Mouse (Mus musculus) midbrain, embryonic 10.5 days (tissue): ENCODE measurements around the gene Hdac7. TPM values are rescaled to one million over a fixed set of nuclear protein-coding genes. Genes with fewer than 3 reads are reported as not detected.

Experiments used
- DNase-seq: peaks from one replicate; pipeline ENCODE4 v3.0.0-alpha.2; 2017; ENCODE audit warnings: low spot score
- H3K27ac ChIP-seq: fragments of 300-500 bp; sonication (generic); replicated peaks from 2 replicates; pipeline ENCODE4 v1.5.1; 2016; ENCODE audit warnings: mild to moderate bottlenecking
- H3K27me3 ChIP-seq: fragments of 300-500 bp; sonication (generic); 2 replicates; pipeline ENCODE4 v1.6.1; 2016; ENCODE audit warnings: low read depth, mild to moderate bottlenecking; ENCODE audit not compliant: poor library complexity, severe bottlenecking
- H3K36me3 ChIP-seq: fragments of 300-500 bp; sonication (generic); 2 replicates; pipeline ENCODE4 v1.6.1; 2016; ENCODE audit warnings: mild to moderate bottlenecking, moderate library complexity
- H3K4me1 ChIP-seq: fragments of 300-500 bp; sonication (generic); 2 replicates; pipeline ENCODE4 v1.6.1; 2016
- H3K4me3 ChIP-seq: fragments of 300-500 bp; sonication (generic); 2 replicates; pipeline ENCODE4 v1.5.1; 2016; ENCODE audit warnings: mild to moderate bottlenecking, moderate library complexity
- H3K9me3 ChIP-seq: fragments of 300-500 bp; sonication (generic); replicated peaks from 2 replicates; pipeline ENCODE4 v1.6.1; 2016; ENCODE audit warnings: mild to moderate bottlenecking
- WGBS: fragments of 180-500 bp; shearing (Covaris S2); methylation state at CpG from one replicate; pipeline ENCODE4 v1.1.7; 2016; 5-methylcytosine and 5-hydroxymethylcytosine counted together
- polyA plus RNA-seq: library from polyadenylated mRNA; unstranded; fragments of >200 nt; fragmentation: Nextera tagmentation; extraction: Ambion mirVana; gene quantifications from 2 replicates; pipeline ENCODE4 v1.2.1, GENCODE M21; 2016

Hdac7 gene
- polyA plus RNA-seq, 1 experiment from 2014 or later: 23.9 TPM

GRCm38 (mm10) chr15:97762733-97763132 is 81.6 kb downstream of the Hdac7 start:
- H3K27me3 ChIP-seq: peaks cover 65% of the 10 kb centered on the region
- no peak overlapping the region for H3K4me3 ChIP-seq
- no peaks in the 10 kb centered on the region for H3K9me3 ChIP-seq
- no peak for DNase-seq
- WGBS: 71% methylated on average over 9 of the region's 9 CpGs
- peaks cover 57% of the 10 kb centered on the region for H3K4me1 ChIP-seq
- no peak overlapping the region; the same call in 1 of the 2 replicates for H3K27ac ChIP-seq
- H3K36me3 ChIP-seq: no peaks in the 10 kb centered on the region

DNA sequence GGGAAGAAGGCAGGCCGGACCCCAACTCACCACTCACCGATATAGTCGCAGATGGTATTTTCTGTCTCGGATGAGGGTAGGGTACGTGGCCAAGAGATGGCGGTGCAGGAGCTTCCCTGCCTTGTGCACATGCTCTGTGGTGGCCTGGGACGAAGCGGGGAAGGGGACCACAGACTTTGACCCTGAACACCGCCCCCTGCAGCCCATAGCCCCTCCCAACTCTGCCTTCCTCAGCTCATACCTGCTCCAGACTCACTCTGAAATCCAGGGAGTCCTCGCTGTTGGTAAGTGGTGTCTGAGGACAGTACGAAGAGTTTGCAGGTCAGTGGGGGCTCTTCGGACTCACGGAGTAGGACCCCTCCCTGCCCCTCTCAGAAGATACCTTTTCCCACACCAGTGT is 82.9 kb downstream of the Hdac7 start:
- Histone ChIP-seq H3K9me3 (no peaks in the 10 kb centered on the region), H3K4me1 (peaks cover 44% of the 10 kb centered on the region), H3K27ac (0 out of 2 replicates have a peak overlapping the region, but pooled peaks have one; percentile 25), H3K4me3 (no peak overlapping the region), H3K27me3 (peaks cover 52% of the 10 kb centered on the region), H3K36me3 (no peaks in the 10 kb centered on the region)
- WGBS: 41% methylated on average over 13 of the region's 13 CpGs
- DNase-seq: no peak

DNA sequence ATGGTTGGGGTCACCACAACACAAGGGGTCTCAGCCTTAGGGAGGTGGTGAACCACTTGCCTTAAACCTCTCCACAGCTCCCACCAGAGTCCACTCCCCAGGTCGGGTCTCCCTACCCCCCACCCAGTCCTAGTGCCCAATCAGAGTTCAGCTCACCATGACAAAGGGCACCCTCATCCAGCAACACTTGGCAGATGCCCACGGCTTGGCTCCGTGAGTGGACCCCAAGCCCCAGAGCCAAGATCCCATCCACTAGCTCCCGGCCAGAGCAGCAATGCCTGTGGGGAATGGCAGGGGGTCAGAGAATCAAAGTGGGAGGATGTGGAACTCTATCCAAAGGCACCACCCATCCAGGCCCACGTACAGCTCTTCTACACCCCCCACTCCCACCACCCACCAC is 83.3 kb downstream of the Hdac7 start:
- Histone ChIP-seq H3K4me1 (peaks cover 43% of the 10 kb centered on the region), H3K27ac (no peak overlapping the region), H3K9me3 (no peaks in the 10 kb centered on the region), H3K36me3 (no peaks in the 10 kb centered on the region), H3K4me3 (no peak overlapping the region), H3K27me3 (peaks cover 47% of the 10 kb centered on the region)
- 74% methylated on average over 5 of the region's 5 CpGs for WGBS
- no peak for DNase-seq

DNA sequence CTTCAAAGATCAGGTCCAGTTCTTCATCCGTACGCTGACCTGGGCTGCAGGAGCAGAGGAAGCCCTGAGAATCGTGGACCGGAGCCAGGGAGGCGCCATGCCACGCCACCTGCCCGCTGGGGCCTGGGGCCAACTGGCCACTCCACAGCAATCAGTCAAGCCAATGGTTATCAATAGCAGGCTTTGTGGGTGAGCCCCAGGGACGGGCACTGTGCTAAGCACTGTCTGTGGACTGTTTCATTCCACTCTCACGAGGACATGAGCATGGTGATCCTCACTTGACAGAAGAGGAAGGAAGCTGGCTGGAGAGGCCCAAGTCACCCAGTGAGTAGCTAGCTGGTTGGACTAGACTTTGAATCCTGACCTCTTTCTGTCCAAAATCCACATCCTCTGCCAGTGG is 84.3 kb downstream of the Hdac7 start:
- no peak for DNase-seq
- 93% methylated on average over 9 of the region's 9 CpGs for WGBS
- Histone ChIP-seq H3K36me3 (no peaks in the 10 kb centered on the region), H3K9me3 (no peaks in the 10 kb centered on the region), H3K27ac (no peak overlapping the region), H3K4me1 (peaks cover 43% of the 10 kb centered on the region), H3K4me3 (no peak overlapping the region), H3K27me3 (peaks cover 37% of the 10 kb centered on the region)

DNA sequence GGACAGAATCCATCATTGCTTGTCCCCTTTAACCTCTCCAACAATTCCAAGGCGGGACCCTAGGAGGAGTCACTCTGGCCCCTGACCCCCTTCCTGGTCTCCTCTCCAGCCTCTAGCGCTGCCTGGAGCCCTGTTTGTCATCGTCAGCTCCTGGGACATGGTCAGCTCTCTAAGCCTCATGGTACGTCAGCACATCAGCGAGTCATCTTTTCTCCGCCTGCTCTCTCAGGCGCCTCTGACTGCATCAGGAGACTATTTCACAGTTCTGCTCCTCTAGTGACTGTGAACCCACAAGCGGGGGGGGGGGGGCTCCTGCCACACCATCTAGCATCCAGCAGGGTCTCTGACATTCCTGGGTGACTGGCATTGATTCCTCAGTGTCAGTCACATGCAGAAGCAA is 88.9 kb downstream of the Hdac7 start:
- Histone ChIP-seq H3K4me3 (no peak overlapping the region), H3K27me3 (no peaks in the 10 kb centered on the region), H3K27ac (no peak overlapping the region), H3K36me3 (no peaks in the 10 kb centered on the region), H3K9me3 (no peaks in the 10 kb centered on the region), H3K4me1 (peaks cover 34% of the 10 kb centered on the region)
- WGBS: 59% methylated on average over 8 of the region's 8 CpGs
- no peak for DNase-seq

- WGBS: 87% methylated on average over 6 of the region's 6 CpGs
- no peak for DNase-seq
- H3K36me3 ChIP-seq: no peaks in the 10 kb centered on the region
- no peaks in the 10 kb centered on the region for H3K9me3 ChIP-seq
- no peak overlapping the region for H3K4me3 ChIP-seq
- peak overlapping the region; percentile 57; the same call in 1 of the 2 replicates for H3K27ac ChIP-seq
- no peaks in the 10 kb centered on the region for H3K27me3 ChIP-seq
- H3K4me1 ChIP-seq: peaks cover 37% of the 10 kb centered on the region
These were observed 89.8 kb downstream of the Hdac7 start for GRCm38 (mm10) chr15:97754476-97754875.

- Histone ChIP-seq H3K4me1 (peaks cover 53% of the 10 kb centered on the region), H3K9me3 (no peaks in the 10 kb centered on the region), H3K36me3 (no peaks in the 10 kb centered on the region), H3K27me3 (no peaks in the 10 kb centered on the region), H3K27ac (no peak overlapping the region), H3K4me3 (no peak overlapping the region)
- DNase-seq: no peak
- 92% methylated on average over 5 of the region's 5 CpGs for whole genome bisulfite sequencing
These were observed 91.8 kb downstream of the Hdac7 start for GRCm38 (mm10) chr15:97752491-97752890.

DNA sequence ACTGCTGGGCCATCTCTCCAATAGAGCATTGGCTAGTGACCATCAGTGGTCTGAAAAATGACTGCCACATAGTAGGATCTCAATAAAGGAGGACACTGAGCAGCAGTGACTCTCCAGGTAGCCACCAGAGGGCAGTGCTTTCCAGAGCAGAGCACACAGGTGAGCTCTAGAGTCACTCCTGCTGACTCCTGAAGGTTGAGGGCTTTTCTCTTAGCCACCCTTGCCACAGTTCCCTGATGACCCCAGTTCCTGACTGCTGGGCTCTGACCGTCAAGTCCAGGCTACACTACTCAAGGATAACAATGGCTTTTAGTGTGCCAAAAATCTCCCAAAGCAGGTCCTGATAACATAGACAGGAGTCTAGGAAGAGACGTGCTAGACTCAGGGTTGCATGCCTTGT is 92.6 kb downstream of the Hdac7 start:
- Histone ChIP-seq H3K4me1 (peaks cover 53% of the 10 kb centered on the region), H3K36me3 (no peaks in the 10 kb centered on the region), H3K27me3 (no peaks in the 10 kb centered on the region), H3K9me3 (no peaks in the 10 kb centered on the region), H3K27ac (no peak overlapping the region), H3K4me3 (no peak overlapping the region)
- DNase-seq: no peak
- WGBS: 84% methylated on average over 2 of the region's 2 CpGs

GRCm38 (mm10) chr15:97750697-97751096 is 93.6 kb downstream of the Hdac7 start:
- Histone ChIP-seq H3K36me3 (no peaks in the 10 kb centered on the region), H3K4me3 (no peak overlapping the region), H3K27ac (peak overlapping the region; percentile 63), H3K27me3 (no peaks in the 10 kb centered on the region), H3K4me1 (peaks cover 46% of the 10 kb centered on the region), H3K9me3 (no peaks in the 10 kb centered on the region)
- no peak for DNase-seq
- WGBS: 77% methylated on average over 12 of the region's 12 CpGs

GRCm38 (mm10) chr15:97749841-97750240 is 94.5 kb downstream of the Hdac7 start:
- Histone ChIP-seq H3K4me3 (no peak overlapping the region), H3K27ac (peak overlapping the region; percentile 63), H3K9me3 (no peaks in the 10 kb centered on the region), H3K4me1 (peaks cover 45% of the 10 kb centered on the region), H3K27me3 (no peaks in the 10 kb centered on the region), H3K36me3 (no peaks in the 10 kb centered on the region)
- DNase-seq: no peak
- WGBS: 90% methylated on average over 13 of the region's 13 CpGs

DNA sequence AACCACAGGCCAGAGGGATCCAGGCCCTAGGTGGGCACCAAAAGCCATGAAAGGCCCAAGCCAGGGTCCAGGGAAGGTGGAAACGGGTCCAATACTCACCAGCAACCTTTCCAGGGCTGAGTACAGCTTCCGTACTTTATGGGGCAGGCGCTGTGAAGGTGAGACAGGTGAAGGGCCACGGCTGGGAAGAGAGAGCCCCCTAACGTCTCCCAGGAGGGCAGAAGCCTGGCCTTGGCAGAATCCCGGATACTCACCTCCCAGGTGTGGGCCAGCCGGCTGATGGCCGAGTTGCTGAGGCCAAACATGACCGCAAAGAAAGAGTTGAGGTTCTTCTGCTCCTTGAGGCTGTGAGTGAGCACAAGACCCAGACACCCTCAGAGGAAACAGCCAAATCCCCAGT is 94.9 kb downstream of the Hdac7 start:
- WGBS: 86% methylated on average over 9 of the region's 9 CpGs

GRCm38 (mm10) chr15:97748964-97749363 is 95.3 kb downstream of the Hdac7 start:
- 83% methylated on average over 4 of the region's 4 CpGs for WGBS
- H3K27ac ChIP-seq: no peak overlapping the region

More for the DNA sequence above, 94.9 kb downstream of the Hdac7 start:
- H3K27ac ChIP-seq: no peak overlapping the region
- H3K9me3 ChIP-seq: no peaks in the 10 kb centered on the region
- H3K27me3 ChIP-seq: no peaks in the 10 kb centered on the region
- no peak overlapping the region for H3K4me3 ChIP-seq
- H3K36me3 ChIP-seq: no peaks in the 10 kb centered on the region
- no peak for DNase-seq
- H3K4me1 ChIP-seq: peaks cover 43% of the 10 kb centered on the region

DNA sequence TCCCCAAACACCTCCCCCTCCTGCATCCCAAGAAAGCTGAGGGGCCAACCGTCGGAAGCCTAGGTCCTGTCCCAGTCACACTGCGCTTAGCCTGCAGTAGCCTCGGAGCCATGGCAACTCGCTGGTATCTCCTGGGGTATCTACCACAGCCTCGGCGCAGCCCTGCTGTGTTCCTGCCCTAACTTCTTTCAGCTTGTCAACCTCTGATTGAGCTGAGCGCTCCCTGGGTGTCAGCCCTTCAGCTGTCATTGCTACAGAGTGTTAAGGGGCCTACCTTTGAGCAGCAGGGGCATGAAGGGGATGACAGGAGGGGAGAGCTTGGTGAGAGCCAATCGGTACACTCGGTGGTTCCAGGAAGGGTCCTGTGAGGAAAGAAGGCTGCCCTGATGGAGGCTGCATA is 96.0 kb downstream of the Hdac7 start:
- Histone ChIP-seq H3K9me3 (no peaks in the 10 kb centered on the region), H3K27ac (peak overlapping the region; percentile 43), H3K36me3 (no peaks in the 10 kb centered on the region), H3K4me3 (no peak overlapping the region), H3K27me3 (no peaks in the 10 kb centered on the region), H3K4me1 (peaks cover 34% of the 10 kb centered on the region)
- peak; percentile 51 for DNase-seq
- WGBS: 42% methylated on average over 10 of the region's 10 CpGs

More at GRCm38 (mm10) chr15:97748964-97749363, 95.3 kb downstream of the Hdac7 start:
- no peaks in the 10 kb centered on the region for H3K9me3 ChIP-seq
- H3K4me3 ChIP-seq: no peak overlapping the region
- no peak for DNase-seq
- H3K4me1 ChIP-seq: peaks cover 38% of the 10 kb centered on the region
- no peaks in the 10 kb centered on the region for H3K27me3 ChIP-seq
- no peaks in the 10 kb centered on the region for H3K36me3 ChIP-seq

GRCm38 (mm10) chr15:97747486-97747885 is 96.8 kb downstream of the Hdac7 start:
- 88% methylated on average over 4 of the region's 4 CpGs for WGBS
- H3K4me1 ChIP-seq: peaks cover 40% of the 10 kb centered on the region
- H3K9me3 ChIP-seq: no peaks in the 10 kb centered on the region
- H3K4me3 ChIP-seq: no peak overlapping the region
- no peaks in the 10 kb centered on the region for H3K36me3 ChIP-seq
- H3K27me3 ChIP-seq: no peaks in the 10 kb centered on the region
- no peak for DNase-seq
- H3K27ac ChIP-seq: no peak overlapping the region
